Mouse (Mus musculus): ENCODE measurements around the gene Ston2.
A peak's percentile ranks its signal among the peaks of the same experiment; 100 is the strongest.

Ston2 gene

DNA sequence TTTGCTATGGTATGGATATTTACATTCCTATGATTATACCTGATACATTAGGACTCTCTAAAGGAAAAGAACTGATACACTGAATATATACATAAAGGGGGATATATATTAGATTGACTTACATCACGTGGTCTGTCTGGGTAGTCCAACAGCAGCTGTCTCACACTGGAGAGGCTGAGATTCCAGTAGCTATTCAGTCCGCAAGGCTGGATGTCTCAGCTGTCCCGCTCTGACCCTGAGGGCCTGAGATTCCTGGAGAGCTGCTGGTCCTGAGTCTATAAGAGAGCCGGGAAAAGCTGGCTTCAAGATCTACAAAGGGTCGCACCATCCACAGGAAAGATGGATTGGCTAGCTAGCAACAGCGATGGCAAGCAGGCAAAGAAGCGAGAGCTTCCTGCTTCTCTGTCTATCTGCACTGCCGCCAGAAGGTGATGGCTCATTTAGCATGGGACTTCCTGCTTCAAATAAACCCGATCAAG lies at the start of gene Ston2:
TSS of gene Ston2 (minus strand) at position 429 of the 479 bp plus-strand sequence.
- no peak for DNase-seq (ENCODE audit: low spot score)

DNA sequence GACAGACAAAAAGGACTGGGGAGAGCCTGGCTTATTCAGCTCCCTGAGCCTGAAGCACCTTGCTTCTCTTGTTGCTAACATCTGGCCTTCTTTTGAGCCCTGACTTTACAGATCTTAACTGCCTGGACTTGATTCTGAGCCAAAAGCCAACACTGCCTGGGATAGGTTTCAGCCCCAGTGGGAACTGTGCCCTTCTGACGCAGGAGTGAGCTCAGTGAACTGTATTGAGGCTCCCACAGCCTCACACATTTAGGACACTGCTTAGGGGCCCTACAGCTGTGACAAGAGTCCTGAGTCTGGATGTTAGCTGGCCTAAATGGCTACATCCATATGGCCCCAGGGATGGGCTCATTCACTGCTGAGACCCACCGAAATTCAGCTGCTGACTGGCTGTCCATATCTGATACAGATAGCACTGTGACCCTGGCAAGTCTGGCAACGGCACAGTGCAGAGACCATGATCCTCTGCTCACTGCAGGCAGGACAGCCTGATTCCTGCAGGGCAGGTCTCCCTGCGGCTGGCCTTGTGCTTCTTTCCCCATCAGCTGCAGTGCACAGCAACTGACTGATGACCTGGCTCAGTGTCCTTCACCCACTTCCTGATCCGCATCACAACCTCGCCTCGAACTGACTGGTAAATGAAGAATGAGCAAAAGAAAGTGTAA lies 49.3 kb upstream of the Ston2 start:
- DNase-seq (ENCODE audit: low spot score), result no peak

DNA sequence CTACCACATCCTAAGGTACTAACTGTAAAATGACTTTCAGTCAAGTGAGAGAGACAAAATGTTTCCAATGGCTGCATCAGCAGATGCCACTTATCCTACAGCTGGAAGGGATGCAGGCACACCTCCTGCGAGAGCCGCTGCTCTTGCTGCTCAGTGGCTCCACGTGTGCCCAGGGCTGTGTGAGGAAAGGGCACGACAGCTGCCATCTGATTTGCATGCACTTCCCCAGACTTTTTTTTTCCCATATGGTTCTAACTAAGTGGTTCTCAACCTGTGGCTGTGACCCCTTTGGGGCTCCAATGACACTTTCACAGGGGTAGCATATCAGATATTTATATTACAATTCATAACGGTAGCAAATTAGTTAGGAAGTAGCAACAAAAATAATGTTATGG lies 45.7 kb upstream of the Ston2 start:
- DNase-seq (ENCODE audit: low spot score), result no peak

DNA sequence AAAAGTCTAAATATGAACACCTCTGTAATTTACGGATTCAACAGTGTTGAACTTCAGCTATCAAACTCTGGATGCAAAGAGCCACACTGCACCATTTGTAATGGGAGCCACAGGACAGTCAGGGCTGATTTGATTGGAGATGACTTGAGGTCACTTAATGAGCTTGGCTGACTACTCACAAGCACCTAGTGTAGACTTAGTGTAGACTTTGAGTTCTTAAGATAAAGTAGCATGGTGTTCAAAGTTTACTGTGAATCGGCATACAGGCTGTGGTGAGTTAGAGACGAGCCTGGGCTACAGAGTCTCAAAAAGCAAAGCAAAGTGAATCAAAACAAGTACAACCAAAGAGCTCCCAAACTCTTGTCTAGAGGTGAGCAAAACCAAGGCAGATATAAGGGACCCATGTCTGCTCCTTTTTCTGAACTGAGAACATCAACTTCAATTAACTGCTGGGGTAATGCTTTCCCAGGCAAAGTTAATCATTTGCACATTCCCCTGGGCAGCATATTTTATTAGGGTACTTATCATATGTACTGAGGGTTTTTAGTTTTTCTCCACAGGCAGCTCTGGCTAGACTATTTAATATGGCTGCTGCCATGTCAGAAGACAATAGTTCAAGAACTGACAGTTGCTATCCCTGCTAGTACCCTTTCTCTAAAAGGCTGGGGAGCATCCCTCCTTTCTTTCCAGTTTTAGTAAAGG lies 45.2 kb upstream of the Ston2 start:
- no peak for DNase-seq (ENCODE audit: low spot score)

DNA sequence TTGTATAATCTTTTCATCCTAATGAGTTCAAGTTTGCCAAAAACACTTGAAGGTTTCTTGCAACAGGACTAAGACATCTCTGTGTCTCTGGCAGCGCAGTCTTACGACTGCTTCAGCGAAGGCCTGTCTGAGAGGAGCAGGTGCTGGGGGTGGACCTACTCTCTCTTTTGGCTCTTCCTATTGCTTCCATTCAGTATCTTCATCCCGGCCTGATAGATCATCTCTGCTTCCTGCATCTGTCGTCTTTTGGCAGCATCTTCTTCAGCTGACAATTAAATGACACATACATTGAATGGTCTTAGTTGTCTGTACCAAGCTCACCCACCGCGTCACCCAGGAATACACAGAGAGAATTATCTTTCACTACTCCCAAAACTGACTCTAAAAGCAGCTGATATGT lies 43.2 kb upstream of the Ston2 start:
- DNase-seq (ENCODE audit: low spot score), result no peak

DNA sequence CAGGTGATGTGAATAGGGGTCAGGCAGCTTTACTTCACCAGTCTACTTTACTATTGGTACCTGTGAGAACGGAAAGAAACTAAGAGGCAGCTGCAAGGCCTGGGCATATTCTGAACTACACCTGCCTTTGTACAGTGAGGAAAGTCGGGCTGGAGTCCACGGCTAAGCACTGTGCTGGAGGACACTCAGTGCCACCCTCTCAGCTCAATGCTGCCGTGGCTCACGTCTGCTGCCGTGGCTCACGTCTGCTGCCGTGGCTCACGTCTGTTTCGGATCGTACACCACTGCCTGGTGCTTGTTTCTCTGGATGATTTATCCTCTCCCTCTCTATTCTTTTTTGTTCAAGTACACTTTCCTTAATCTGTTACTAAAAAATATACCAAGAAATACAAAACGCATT lies 32.3 kb upstream of the Ston2 start:
- no peak for DNase-seq (ENCODE audit: low spot score)

DNA sequence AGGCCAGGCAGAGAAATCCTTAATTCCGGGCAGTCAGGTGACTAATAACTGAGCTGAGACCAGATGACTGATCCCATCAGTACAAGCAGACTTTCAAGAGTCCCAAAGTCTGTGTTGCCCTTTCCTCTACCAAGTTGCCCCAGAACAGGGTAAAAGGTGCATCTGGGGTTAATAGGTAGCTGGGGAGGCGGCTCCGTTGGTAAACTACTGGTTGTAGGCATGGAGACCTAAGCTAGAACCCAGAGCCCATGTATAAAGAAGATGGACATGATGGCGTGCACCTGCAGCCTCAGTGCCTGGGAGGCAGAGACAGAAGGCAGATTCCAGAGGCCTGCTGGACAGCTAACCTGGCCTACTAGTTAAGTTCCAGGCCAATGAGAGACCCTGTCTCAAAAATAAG lies 30.5 kb upstream of the Ston2 start:
- no peak for DNase-seq (ENCODE audit: low spot score)

DNA sequence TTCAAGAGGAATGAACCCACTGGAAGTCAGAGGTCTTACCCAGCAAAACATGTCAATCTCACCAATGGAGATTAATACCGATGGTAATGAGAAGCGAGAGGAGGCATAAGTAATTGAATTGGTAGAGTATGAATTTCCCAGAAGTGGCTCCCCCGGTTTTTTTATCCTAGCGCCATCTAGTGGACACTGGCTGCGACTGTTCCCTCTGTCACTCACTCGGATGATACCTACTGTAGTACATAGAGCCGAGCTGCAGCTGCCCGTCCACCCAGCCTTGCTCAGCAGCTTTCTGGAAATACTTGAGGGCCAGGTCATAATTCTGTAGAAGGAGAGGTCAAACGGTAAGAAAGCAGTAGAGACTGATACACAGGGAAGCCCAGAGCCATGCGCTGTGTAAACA lies 27.8 kb upstream of the Ston2 start:
- peak; percentile 35 for DNase-seq (ENCODE audit: low spot score)

DNA sequence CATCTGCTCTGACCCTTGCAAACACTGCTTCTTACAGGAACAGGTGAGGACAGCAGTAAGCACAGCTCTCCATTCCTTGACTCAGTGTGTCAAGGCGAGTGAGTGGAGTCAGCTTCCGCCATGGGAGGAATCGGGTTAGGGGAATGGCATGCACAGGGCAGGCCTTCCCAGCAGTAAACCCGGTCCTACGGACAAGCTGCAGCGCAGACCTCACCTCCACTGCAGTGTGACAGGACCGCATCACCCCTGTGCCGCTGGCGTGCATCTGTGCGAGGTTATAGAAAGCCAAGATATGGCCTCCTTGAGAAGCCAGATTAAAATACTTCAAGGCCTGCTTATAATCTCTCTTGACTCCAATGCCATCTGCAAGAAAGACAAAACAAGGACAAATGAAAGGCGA lies 27.4 kb upstream of the Ston2 start:
- DNase-seq (ENCODE audit: low spot score), result no peak

DNA sequence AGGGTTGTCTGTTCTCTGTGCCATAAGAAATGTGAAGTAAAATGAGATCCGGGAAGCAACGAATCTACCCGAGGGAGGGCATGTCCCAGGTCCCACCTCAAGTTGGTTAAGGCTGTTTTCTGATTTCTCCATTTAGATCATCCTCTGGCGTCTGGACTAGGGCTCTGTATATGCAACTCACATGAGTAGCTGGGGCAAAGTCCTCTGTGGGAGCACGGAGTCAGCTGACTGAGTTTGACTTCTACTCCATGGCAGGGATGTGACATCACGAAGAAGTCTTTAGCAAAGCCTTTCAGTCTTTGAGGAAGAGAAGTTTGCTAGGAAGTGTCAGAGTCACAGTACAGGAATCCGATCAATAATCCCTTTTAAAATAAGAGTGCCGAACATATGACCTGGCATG lies 20.7 kb upstream of the Ston2 start:
- DNase-seq (ENCODE audit: low spot score), result peak; percentile 67

DNA sequence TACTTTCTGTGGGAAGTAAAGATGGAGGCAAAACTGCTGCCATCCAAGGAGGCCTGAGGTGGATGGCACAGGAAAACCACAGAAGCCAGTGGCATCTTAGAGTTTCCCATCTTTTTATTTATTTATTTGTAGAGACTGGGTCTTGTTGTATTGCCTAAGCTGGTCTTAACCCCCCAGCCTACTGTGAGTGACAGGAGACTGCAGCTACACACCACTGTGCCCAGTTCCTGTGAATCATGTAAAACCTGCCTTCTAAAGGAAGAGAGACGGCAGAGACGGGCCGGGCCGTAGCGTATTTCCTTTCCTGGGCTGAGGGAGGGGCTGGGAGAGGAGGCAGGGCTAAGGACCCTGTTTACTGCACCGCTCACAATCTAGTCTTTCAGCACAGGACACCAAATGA lies 19.6 kb upstream of the Ston2 start:
- DNase-seq (ENCODE audit: low spot score), result no peak

DNA sequence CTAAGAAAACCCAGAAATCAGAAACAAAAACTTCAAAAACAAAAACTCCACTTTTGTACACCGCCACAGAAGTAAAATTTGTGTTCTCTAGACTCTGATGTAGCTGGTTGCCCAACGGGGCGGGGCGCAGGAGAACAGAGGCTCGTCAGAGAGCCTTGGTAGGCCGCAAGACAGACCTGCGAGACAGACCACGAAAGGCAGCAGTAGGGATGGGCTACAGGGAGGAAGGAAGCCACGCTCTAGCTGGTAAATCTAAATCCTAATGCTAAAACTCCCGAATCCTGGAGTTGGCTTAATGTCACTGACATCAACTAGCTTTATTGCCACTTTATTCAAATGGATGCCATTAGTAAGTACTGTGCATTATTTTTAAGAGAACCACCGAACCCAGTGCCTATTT lies 18.9 kb upstream of the Ston2 start:
- no peak for DNase-seq (ENCODE audit: low spot score)

DNA sequence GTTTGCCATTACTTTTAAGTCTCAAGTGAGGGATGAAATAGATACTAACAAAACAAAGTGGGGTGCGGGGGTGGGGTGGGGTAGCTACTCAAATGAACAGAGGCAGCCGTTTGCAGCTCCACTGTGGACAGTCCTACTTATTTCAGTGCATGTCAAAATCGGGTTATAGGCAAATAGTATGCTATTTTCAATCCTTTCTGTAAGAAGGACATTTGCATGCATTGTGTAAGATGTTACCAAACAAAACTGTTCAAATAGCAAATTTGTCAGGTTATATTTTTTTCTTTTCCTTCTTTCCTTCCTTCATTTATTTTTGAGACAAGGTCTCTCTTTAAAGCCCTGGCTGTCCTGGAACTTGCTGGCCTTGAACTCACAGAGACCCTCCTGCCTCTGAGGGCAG lies 16.1 kb upstream of the Ston2 start:
- no peak for DNase-seq (ENCODE audit: low spot score)

DNA sequence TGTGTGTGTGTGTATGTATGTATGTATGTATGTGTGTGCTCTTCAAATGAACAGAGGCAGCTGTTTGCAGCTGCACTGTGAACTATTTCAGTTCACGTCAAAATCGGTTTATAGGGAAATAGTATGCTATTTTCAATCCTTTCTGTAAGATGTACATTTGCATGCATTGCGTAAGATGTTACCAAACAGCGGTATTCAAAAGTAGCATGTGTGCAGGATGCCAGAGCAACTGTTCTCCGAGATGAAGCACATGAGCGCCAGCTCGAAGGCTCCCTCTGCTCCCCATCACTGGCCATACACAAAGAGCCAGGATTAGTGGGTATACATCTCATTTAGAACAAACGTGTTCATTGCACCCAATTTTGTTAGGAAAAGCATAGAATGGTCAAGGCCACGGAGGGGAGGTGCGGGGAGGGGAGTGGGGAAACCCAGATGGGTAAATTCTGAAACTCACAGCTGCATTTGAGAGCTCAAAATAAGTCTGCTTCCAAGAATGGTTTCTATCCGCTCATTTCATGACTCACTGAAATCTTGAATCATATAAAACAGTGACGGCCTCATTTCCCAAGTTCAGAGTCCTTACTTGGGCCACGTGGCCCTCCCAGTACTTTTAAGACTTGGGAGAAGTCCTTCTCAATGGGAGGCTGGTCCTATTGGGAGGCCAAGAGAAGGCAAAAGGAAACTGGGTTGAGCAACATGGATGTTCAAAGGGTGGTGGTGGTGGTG lies 15.2 kb upstream of the Ston2 start:
- no peak for DNase-seq (ENCODE audit: low spot score)

DNA sequence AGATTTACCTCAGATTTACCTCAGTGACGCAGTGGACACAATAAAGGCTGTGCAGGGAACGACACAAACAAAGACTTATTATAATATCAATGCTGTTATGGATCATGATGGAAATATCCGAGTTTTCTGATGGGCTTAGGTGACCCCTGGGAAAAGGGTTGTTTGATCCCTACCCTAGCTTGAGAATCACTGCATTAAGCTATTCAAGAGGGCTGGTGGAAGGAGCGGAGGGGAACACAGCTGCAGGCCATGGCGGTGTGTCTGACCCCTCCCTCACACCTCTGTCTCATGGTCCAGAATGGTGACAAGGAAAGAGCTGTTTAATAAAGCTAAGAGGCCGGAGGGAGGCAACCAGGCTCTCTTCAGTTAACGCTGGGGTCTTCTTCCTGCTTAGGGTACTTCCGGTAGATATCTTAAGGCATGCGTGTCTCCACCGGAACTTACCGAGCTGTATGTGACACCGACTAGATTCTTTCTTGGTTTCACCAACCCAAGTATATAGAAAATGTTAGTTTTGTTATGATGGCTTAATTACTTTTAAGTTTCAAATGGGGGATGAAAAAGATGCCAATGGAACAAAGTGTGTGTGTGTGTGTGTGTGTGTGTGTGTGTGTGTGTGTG lies 14.5 kb upstream of the Ston2 start:
- no peak for DNase-seq (ENCODE audit: low spot score)

DNA sequence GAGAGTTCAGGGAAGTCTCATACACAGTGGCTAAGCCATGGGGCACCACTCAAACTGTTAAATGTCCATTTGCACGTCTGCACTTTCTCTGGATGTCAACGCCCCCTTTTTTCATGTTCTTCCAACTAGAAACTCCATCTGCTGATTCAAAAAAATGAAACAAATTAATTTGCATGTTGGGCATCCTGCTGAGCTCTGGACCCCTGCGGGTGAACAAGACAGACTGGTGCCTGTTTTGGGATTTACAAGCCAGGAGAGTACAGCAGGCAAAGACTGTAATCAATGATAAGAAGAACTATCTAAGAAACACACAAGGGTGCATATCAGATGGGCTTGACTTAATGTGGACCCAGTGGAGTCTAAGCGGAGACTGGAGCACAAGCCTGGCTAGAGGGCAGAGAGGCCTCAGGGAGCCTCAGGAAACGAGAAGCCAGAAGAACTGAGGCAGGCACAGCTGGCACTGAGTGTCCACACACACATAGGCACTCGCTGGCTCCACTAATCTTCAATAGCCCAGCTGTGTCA lies 12.7 kb upstream of the Ston2 start:
- no peak for DNase-seq (ENCODE audit: low spot score)

DNA sequence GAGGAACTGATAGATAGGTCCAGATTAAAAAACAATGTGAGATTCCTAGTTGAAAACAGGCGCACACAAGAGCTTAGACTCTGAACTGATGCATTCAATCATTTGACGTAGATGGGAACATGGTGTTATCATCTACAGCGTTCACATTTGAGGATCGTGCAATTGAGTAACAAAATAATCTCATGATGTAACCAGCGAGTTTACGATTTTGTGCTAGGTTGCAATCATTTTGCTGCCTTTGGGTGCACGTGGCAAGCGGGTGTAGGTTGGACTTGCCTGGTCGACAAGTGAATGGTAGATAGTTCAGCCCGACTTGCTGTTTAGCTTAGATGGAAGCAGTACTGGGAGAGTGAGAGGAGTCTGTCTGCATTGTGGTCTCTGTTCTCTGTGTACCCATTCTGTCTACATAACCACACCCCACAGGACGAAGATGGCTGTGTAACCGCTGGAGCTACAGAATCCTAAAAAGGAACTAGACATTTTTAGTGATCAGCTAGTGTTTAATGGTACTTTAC lies 11.7 kb upstream of the Ston2 start:
- DNase-seq (ENCODE audit: low spot score), result no peak

DNA sequence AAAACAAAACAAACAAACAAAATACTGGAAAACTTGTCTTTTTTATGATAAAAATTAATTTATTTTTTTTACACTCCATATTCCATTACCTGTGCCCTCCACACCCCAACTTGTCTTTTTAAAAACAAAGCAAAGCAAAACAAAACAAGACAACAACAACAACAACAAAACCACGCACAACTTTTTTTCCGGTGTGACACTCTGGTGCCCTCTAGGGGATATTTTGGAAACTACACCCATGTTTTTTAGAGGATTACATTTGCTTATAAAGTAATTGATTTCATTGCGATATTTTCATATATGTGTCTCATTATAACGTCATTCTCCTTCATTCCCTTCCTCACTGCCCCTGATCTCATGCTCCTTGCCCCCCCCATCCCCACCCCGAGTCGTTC lies 11.2 kb upstream of the Ston2 start:
- no peak for DNase-seq (ENCODE audit: low spot score)

DNA sequence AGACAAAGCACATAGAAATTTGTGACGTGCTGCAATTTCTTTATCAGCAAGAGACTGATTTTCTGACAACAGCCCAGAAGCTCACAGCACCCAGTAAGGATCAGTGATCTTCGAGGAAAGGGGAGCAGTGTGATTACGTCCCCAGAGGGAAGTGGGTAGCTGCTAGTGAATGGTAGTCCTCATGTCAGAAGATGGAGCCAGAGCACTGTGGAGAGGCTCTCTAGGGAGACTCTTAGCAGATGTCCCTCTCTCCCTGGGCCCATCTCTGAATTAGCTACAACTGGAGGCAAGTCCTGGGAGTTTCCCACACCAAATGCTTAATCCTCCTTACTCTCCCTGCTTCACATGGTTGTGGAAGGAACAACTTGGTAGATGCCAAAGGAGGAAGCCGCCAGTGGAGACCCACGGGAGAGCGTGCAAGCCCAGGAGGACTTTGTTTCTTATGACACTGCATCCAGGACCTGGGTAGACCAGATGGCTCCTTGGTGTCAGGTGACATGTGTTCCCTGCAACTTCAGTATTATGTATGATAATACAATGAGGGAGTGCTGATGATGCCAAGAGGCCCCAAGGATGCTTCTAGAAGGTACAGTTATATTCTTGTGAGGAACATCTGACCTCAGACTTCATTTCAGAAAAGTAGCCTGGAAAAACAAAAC lies 10.7 kb upstream of the Ston2 start:
- DNase-seq (ENCODE audit: low spot score), result no peak

DNA sequence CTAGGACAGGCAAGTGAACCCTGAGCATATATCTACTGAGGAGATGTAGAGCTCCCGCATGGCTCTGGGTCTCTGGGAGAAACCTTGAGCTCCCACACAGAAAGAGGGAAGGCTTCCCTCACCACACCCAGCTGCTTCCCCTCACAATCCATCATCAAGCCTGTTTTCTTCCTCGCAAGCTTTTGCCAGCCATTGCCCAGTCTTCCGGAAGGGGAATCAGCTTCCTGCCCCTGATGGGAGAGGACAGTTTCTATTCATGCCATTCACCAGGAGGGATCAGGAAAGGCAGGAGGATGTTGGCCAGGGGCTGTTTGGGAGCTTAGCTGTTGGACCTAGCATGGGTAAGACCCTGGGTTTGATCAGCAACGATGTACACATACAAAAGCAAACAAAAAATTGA lies 8.6 kb upstream of the Ston2 start:
- no peak for DNase-seq (ENCODE audit: low spot score)

DNA sequence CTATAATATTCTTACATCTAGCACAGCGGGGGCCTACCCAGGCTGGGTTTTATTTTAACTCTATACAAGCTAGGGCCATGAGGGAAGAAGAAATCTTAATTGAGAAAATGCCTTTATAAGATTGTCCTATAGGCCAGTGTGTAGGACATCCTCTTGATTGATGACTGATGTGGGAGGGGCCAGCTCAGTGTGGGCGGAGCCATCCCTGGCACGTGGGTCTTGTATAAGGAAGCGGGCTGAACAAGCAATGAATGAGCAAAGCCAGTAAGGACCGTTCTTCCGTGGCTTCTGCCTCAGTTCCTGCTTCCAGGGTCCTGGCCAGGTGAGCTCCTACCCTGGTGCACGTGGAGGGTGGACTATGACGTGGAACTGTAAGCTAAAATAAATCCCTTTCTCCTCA lies 5.1 kb upstream of the Ston2 start:
- no peak for DNase-seq (ENCODE audit: low spot score)

DNA sequence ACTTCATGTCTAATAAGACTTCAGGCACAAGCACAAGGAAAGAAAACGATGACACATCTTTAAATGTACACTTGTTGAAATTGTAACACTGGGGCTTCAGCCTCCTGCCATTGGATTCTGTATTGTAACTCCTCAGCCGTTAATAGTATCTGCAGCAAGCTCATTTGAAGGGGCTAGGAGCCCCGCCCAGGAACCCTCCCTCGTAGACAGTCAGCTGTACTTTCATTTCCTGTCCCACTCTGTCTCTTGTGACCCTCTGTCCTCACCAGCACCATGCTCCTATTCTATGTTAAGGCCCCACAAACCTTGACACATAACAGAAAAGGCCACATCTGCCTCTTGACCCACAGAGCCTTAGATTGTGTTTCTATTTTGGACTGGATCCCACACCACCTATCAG lies 3.6 kb upstream of the Ston2 start:
- DNase-seq (ENCODE audit: low spot score), result no peak

Data from yolk sac, embryonic 10.5 days (tissue).